Mouse (Mus musculus): ENCODE results near the gene Ltf. TPM values are rescaled to one million over a fixed set of nuclear protein-coding genes. Genes with fewer than 3 reads are reported as not detected.

Gene Ltf
- polyA plus RNA-seq, 1 experiment from 2014 or later: 8.9 TPM

DNA sequence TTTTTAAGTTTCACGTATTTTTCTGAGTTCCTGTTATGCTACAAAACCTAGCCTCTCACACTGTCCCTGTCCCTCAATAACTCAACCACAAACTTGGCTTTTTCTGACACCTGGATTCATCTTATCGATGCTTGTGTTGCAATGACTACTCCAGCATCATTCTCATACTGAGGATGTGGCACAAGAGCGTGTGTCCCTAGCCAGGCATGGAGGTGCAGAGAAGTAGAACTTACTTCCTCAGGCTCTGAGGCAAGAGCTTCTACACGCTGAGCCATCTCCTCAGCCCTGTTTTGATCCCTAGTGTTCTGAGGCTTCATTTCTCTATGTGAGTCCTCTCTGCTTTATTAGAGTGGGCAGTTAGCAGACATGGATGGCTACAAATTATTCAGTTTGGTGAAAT is 14.6 kb downstream of the Ltf start:
- Histone ChIP-seq H3K4me2 (replicated peaks) (no peak overlapping the region), H3K9me3 (replicated peaks) (no peaks in the 10 kb centered on the region), H3K9ac (no peak overlapping the region), H3K4me3 (replicated peaks) (no peak overlapping the region), H3K36me3 (no peaks in the 10 kb centered on the region), H3K4me1 (no peaks in the 10 kb centered on the region), H3K27me3 (no peaks in the 10 kb centered on the region), H3K27ac (replicated peaks) (no peak overlapping the region)
- WGBS: 81% methylated on average over 4 of the region's 4 CpGs
- no peak for ATAC-seq (ENCODE audit: insufficient number of reproducible peaks, low FRiP score, low TSS enrichment, low read depth)

DNA sequence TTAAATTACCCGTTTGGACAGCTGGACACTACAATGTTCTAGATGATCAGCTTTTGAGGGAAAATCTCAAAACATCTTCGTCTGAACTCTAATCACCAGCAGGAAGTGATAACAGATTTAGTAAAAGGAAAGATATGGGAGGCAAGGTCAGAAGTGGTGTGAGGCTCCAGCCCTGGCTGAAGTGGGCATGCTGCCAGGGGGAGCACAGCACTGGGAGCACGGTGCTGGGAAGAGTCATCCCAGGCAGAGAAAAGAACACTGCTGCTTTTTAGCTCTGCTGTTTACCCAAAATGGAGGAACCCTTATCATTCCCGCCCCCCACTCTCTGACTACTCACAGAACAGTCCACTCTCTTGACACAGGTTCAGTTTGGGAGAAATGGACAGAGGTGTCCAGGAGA is 20.9 kb downstream of the Ltf start:
- no peaks in the 10 kb centered on the region for H3K4me1 ChIP-seq
- H3K4me3 ChIP-seq (replicated peaks): no peak overlapping the region
- H3K9ac ChIP-seq: no peak overlapping the region
- WGBS: 73% methylated on average over 4 of the region's 4 CpGs
- H3K4me2 ChIP-seq (replicated peaks): no peak overlapping the region
- H3K27ac ChIP-seq (replicated peaks): no peak overlapping the region
- no peaks in the 10 kb centered on the region for H3K9me3 ChIP-seq (replicated peaks)
- no peak for ATAC-seq (ENCODE audit: insufficient number of reproducible peaks, low FRiP score, low TSS enrichment, low read depth)
- H3K36me3 ChIP-seq: no peaks in the 10 kb centered on the region
- H3K27me3 ChIP-seq: no peaks in the 10 kb centered on the region

DNA sequence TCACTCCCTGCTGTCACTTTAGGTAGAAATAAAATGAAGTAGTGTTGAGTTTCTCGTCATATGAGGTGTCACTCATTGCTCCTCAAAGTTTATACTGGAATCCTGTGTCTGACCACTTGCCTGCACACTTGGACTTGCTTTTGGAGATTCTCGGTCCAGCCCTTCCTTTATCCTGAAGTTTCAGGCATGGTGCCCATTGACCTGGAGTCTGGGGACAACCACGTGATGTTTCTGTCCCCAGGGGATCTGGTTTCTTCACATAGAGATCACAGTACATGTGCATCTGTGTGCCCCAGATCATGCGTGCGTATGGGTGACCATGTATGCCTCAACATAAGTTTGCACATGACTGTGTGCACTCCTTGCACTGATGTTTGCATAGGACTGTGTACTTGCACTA is 23.2 kb downstream of the Ltf start:
- Histone ChIP-seq H3K4me2 (replicated peaks) (no peak overlapping the region), H3K36me3 (no peaks in the 10 kb centered on the region), H3K4me1 (no peaks in the 10 kb centered on the region), H3K27me3 (no peaks in the 10 kb centered on the region), H3K4me3 (replicated peaks) (no peak overlapping the region), H3K27ac (replicated peaks) (no peak overlapping the region), H3K9me3 (replicated peaks) (no peaks in the 10 kb centered on the region), H3K9ac (no peak overlapping the region)
- no peak for ATAC-seq (ENCODE audit: insufficient number of reproducible peaks, low FRiP score, low TSS enrichment, low read depth)
- 82% methylated on average over 5 of the region's 5 CpGs for WGBS

DNA sequence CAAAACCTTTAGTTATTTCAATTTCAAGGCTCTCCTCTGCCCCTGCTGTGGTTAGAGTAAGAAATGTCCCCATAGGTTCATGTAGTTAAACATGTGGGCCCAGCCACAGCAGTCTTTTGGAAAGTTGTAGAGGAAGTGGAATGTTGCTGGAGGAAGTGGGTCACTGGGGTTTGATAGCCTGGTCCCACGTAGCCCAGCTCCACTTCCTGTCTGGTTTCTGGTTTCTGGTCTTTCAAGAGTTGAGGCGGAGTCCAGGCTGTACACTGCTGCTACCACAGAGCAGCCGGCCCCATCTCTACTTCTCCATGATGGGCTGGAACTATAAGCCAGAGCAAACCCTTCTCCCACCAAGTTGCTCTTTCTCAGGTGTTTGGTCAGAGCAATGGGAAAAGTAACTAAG is 27.2 kb downstream of the Ltf start:
- Histone ChIP-seq H3K9me3 (replicated peaks) (no peaks in the 10 kb centered on the region), H3K36me3 (no peaks in the 10 kb centered on the region), H3K9ac (no peak overlapping the region), H3K4me1 (no peaks in the 10 kb centered on the region), H3K4me3 (replicated peaks) (no peak overlapping the region), H3K27me3 (no peaks in the 10 kb centered on the region), H3K4me2 (replicated peaks) (no peak overlapping the region), H3K27ac (replicated peaks) (no peak overlapping the region)
- no peak for ATAC-seq (ENCODE audit: insufficient number of reproducible peaks, low FRiP score, low TSS enrichment, low read depth)
- WGBS: 57% methylated on average over 3 of the region's 3 CpGs

DNA sequence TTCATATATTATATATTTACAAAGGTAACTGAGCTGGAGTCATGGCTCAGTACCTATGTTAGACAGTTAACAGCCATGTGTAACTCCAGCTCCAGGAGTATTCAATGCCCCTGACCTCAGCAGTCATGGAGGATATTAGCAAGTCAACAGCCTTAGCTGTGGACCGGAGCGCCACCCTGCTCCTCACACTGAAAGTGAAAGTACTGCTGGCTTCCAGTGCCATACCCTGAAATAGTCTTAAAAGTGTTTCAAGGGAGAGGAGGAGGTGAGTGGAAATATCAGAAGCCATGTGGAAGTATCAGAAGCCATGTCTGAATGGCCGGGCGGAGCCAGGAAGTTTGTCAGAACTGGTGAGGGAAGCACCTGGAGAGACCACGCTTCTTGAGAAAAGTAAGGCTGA is 28.2 kb downstream of the Ltf start:
- no peaks in the 10 kb centered on the region for H3K27me3 ChIP-seq
- no peaks in the 10 kb centered on the region for H3K9me3 ChIP-seq (replicated peaks)
- 95% methylated on average over 5 of the region's 5 CpGs for WGBS
- no peak for ATAC-seq (ENCODE audit: insufficient number of reproducible peaks, low FRiP score, low TSS enrichment, low read depth)
- H3K9ac ChIP-seq: no peak overlapping the region
- no peaks in the 10 kb centered on the region for H3K4me1 ChIP-seq
- H3K4me3 ChIP-seq (replicated peaks): no peak overlapping the region
- H3K36me3 ChIP-seq: no peaks in the 10 kb centered on the region
- H3K27ac ChIP-seq (replicated peaks): no peak overlapping the region
- no peak overlapping the region for H3K4me2 ChIP-seq (replicated peaks)

DNA sequence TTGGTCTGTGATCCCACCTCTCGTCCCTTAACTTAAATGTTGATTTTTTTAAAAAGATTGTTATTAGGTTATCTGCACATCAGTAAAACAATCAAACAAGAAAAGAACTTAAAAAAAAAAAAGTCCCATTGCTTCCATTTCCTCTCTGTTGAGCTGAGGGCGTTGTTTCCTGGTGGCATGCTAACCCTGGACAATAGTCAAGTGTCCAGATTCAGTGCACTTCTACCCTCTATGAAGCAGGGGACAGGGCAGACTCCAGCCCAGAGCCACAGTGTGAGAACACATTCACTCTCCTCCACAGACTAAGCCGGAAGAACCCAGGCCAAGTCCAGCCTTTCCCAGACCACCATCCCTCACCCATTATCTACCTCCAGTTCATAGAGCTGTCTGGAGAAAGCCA is 29.4 kb downstream of the Ltf start:
- H3K4me1 ChIP-seq: no peaks in the 10 kb centered on the region
- 79% methylated on average over 3 of the region's 3 CpGs for WGBS

DNA sequence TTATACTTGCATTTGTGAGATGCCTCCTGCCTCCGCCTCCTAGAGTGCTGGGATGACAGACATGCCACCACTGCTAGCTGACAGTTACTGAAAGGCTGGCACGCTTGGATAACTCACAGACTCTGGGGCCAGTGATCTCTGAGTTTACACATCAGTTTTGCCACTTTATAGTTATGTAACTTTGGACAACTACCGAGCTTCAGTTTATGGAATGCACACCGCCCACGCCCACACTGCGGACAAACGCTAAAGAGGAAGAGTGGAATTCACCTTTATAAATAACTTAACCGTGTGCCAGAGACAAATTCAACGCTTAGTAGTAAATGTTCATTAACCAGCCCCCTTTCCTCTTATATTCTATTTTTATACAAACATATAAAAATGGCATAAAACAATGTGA is 35.9 kb downstream of the Ltf start:
- no peak overlapping the region for H3K4me2 ChIP-seq (replicated peaks)
- no peak overlapping the region for H3K9ac ChIP-seq
- no peak overlapping the region for H3K4me3 ChIP-seq (replicated peaks)
- peaks cover 2% of the 10 kb centered on the region; the same call in 1 of the 2 replicates for H3K27me3 ChIP-seq
- no peak for ATAC-seq (ENCODE audit: insufficient number of reproducible peaks, low FRiP score, low TSS enrichment, low read depth)
- no peak overlapping the region for H3K27ac ChIP-seq (replicated peaks)
- no peaks in the 10 kb centered on the region for H3K36me3 ChIP-seq
- 76% methylated on average over 9 of the region's 9 CpGs for WGBS
- H3K4me1 ChIP-seq: peaks cover 11% of the 10 kb centered on the region
- no peaks in the 10 kb centered on the region for H3K9me3 ChIP-seq (replicated peaks)

More for the DNA sequence above, 29.4 kb downstream of the Ltf start:
- no peak overlapping the region for H3K9ac ChIP-seq
- ATAC-seq (ENCODE audit: insufficient number of reproducible peaks, low FRiP score, low TSS enrichment, low read depth): no peak
- no peak overlapping the region for H3K4me2 ChIP-seq (replicated peaks)
- no peaks in the 10 kb centered on the region for H3K27me3 ChIP-seq
- no peak overlapping the region for H3K4me3 ChIP-seq (replicated peaks)
- no peaks in the 10 kb centered on the region for H3K9me3 ChIP-seq (replicated peaks)
- no peak overlapping the region for H3K27ac ChIP-seq (replicated peaks)
- H3K36me3 ChIP-seq: no peaks in the 10 kb centered on the region

DNA sequence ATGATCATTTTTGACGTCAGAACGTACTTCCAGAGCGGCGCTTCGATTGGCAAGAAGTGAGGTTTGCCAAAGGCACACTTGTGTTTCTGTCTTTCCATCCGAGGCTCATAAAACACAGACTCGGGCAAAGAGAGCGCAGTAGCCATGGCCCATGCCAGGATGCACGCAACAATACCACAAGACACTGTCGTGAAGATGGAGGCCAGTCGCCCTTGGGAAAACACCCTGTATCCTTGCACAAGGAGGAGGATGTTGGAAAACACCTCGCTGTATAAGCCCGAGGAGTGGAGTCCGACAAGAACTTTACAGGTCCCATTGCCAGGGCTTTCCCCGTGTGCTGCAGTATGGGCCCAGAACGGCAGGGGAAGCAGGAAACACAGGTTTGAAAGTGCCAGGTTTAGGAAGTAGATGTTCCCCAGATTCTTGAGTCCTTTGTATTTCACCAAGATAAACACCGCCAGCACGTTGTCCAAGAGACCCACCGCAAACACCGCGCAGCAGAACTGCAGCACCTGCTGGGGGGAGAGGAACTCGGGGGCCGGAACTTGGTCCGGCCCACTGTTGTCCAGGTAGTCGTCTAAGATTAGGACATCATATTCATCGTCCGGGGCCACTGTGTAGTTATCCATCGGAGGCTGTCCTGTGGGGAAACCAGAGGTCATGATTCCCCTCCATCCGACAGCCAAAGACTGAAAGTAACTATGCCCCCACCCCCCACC is 36.9 kb downstream of the Ltf start:
- peak overlapping the region; percentile 69 for H3K4me2 ChIP-seq (replicated peaks)
- peaks cover 2% of the 10 kb centered on the region; the same call in 1 of the 2 replicates for H3K27me3 ChIP-seq
- no peak overlapping the region for H3K27ac ChIP-seq (replicated peaks)
- H3K4me3 ChIP-seq (replicated peaks): peak overlapping the region; percentile 42
- H3K9ac ChIP-seq: no peak overlapping the region
- WGBS: 61% methylated on average over 29 of the region's 29 CpGs
- H3K4me1 ChIP-seq: peaks cover 11% of the 10 kb centered on the region
- no peak for ATAC-seq (ENCODE audit: insufficient number of reproducible peaks, low FRiP score, low TSS enrichment, low read depth)
- no peaks in the 10 kb centered on the region for H3K36me3 ChIP-seq
- no peaks in the 10 kb centered on the region for H3K9me3 ChIP-seq (replicated peaks)

DNA sequence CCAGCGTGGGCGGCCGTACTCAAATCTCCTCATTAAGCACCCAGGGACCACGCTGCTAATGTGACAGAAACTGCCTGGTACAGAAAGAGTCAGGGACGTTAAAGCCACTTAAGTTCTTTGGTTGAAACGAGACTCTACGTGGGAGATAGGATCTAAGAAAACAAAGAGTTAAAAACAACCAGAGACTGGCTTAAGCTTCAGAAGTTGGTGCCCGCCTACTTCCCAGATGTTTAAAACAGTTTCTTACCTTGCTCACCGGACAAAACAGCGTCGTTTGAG is 37.4 kb downstream of the Ltf start:
- Histone ChIP-seq H3K27me3 (peaks cover 2% of the 10 kb centered on the region; the same call in 1 of the 2 replicates), H3K36me3 (no peaks in the 10 kb centered on the region), H3K4me1 (peaks cover 11% of the 10 kb centered on the region), H3K4me2 (replicated peaks) (peak overlapping the region; percentile 69), H3K27ac (replicated peaks) (no peak overlapping the region), H3K4me3 (replicated peaks) (peak overlapping the region; percentile 42), H3K9me3 (replicated peaks) (no peaks in the 10 kb centered on the region), H3K9ac (no peak overlapping the region)
- ATAC-seq (ENCODE audit: insufficient number of reproducible peaks, low FRiP score, low TSS enrichment, low read depth): no peak
- 8% methylated on average over 11 of the region's 11 CpGs for WGBS

DNA sequence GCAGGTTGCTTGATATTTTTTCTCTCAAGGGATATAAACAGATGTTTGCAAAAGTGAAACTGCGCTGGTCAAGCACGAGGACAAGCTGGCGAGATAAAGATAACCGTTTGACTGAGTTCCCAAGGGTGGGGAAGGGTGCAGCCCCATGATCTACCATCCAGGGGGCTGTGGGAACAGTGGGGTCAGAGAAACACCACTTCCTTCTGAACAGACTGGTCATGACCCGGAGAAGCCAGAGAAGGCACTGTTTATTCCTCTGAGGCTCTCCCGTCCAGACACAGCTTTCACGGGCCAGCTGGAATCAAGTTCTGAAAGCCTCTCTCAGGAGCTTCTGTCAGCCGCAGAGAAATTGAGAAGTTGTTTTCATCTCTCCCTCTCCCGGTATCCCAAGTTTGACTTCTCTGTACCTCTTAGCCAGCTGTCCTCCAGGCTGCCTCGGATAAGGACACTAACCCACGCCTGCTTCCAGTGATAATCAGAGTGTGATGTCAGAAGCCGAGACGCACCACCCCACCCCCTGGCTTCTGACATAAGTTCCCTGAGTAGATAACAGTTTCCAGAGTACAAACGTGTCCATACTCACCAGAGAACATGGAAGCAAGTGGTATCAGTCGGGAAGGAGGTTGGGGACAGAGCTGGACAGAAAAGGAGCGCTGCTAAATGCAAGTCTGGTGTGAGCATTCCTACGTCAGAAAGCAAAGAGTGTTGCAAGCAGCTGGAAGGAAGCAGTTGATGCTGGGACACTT is 37.9 kb downstream of the Ltf start, which contains the start of gene Ccrl2:
Gene Ccrl2 (minus strand): TSS at position 722 of the 746 bp plus-strand sequence.
- H3K27ac ChIP-seq (replicated peaks): no peak within 1 kb of the TSS
- H3K4me1 ChIP-seq: peaks cover 11% of the 10 kb centered on the region
- no peak within 1 kb of the TSS for H3K9ac ChIP-seq
- H3K4me2 ChIP-seq (replicated peaks): peak within 1 kb of the TSS; percentile 69
- no peaks in the 10 kb centered on the region for H3K36me3 ChIP-seq
- H3K27me3 ChIP-seq: peaks cover 2% of the 10 kb centered on the region; the same call in 1 of the 2 replicates
- H3K4me3 ChIP-seq (replicated peaks): peak within 1 kb of the TSS; percentile 42
- H3K9me3 ChIP-seq (replicated peaks): no peaks in the 10 kb centered on the region
- WGBS: 11% methylated on average over 17 of the region's 17 CpGs
- ATAC-seq (ENCODE audit: insufficient number of reproducible peaks, low FRiP score, low TSS enrichment, low read depth): no peak

DNA sequence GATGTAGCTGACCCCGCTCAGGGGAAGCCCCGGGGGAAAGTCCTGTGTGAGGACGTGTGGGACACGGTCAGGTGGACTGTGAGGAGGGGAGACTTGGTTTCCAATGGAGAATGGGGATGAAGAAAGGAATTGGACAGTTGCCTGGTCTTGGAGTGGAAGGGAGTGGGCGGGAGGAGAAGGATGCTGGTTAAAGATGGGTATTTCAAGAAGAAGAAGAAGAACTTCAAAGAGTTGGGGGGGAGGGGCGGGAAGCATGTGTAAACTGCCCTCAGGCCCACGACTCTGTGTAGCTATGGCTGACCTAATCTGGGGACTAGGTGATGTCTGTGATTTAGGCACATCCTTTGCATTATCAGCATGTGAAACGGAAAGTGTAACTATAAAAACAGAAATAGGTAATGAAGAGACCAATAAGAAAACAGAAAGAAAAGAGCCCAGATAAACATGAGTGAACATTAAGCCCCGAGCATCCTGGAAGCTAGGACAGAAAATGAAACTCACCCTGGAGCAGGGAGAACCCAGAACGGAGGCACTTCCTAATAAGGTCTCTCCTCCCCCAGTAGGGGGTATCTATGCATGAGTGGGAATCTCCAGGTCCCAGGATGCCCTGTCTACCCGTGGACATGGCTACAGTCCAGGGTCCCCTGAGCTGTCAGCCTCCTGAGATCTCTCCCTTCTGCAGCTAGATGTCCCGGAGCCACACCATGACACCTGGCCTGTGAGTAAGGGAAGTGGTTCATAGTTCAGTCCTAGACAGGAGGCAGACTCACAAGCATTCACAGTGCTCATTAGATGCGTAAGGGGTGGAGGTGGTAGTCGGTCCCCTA is 38.7 kb downstream of the Ltf start:
- ATAC-seq (ENCODE audit: insufficient number of reproducible peaks, low FRiP score, low TSS enrichment, low read depth): no peak
- Histone ChIP-seq H3K27ac (replicated peaks) (no peak overlapping the region), H3K9ac (no peak overlapping the region), H3K9me3 (replicated peaks) (no peaks in the 10 kb centered on the region), H3K36me3 (no peaks in the 10 kb centered on the region), H3K4me3 (replicated peaks) (peak overlapping the region; percentile 42; the same call in 1 of the 2 replicates), H3K4me2 (replicated peaks) (peak overlapping the region; percentile 69), H3K4me1 (peaks cover 11% of the 10 kb centered on the region), H3K27me3 (peaks cover 2% of the 10 kb centered on the region; the same call in 1 of the 2 replicates)
- 51% methylated on average over 14 of the region's 14 CpGs for WGBS

Measured in embryonic facial prominence, embryonic 15.5 days (tissue).